Mouse (Mus musculus) CH12.LX (cell line): ENCODE data around the gene Gprin3.

Source experiments
- CHD1 ChIP-seq: IDR thresholded peaks from 2 replicates; pipeline ENCODE4 v1.6.1; 2012; ENCODE audit warnings: low read depth, low read length, improper control_type of control experiment, inconsistent platforms
- CTCF ChIP-seq, 2 experiments: IDR thresholded peaks in 1 of 2; conservative IDR thresholded peaks in 1 of 2; 2 replicates each; pipeline ENCODE4 v1.5.1; 2011 to 2012; ENCODE audit warnings: low read depth in 2 of 2, low read length in 2 of 2, improper control_type of control experiment in 1 of 2, inconsistent platforms in 1 of 2, mild to moderate bottlenecking in 1 of 2, moderate library complexity in 1 of 2
- EP300 ChIP-seq: IDR thresholded peaks from 2 replicates; pipeline ENCODE4 v1.6.1; 2011; ENCODE audit warnings: low read length, improper control_type of control experiment
- GABPA ChIP-seq: IDR thresholded peaks from 2 replicates; pipeline ENCODE4 v1.6.1; 2012; ENCODE audit warnings: low read depth, low read length, improper control_type of control experiment, inconsistent platforms; ENCODE audit not compliant: insufficient replicate concordance
- HCFC1 ChIP-seq: IDR thresholded peaks from 2 replicates; pipeline ENCODE4 v1.6.1; 2012; ENCODE audit warnings: low read depth, mild to moderate bottlenecking, inconsistent platforms, low read length, improper control_type of control experiment
- KAT2A ChIP-seq: IDR thresholded peaks from 2 replicates; pipeline ENCODE4 v1.6.1; 2012; ENCODE audit warnings: low read length, improper control_type of control experiment, inconsistent platforms; ENCODE audit not compliant: insufficient replicate concordance
- MAFK ChIP-seq: IDR thresholded peaks from 2 replicates; pipeline ENCODE4 v1.6.1; 2011; ENCODE audit warnings: low read length, improper control_type of control experiment; ENCODE audit not compliant: insufficient replicate concordance
- MAX ChIP-seq: IDR thresholded peaks from 2 replicates; pipeline ENCODE4 v1.6.1; 2011; ENCODE audit warnings: low read length, improper control_type of control experiment
- MYC ChIP-seq: IDR thresholded peaks from 2 replicates; pipeline ENCODE4 v1.6.1; 2011; ENCODE audit warnings: low read depth, mild to moderate bottlenecking, improper control_type of control experiment, low read length
- POLR2A ChIP-seq: IDR thresholded peaks from 2 replicates; pipeline ENCODE4 v1.6.1; 2011; ENCODE audit warnings: low read depth, mild to moderate bottlenecking, improper control_type of control experiment, low read length
- TBP ChIP-seq: conservative IDR thresholded peaks from 2 replicates; pipeline ENCODE4 v1.6.1; 2011; ENCODE audit warnings: low read depth, low read length, improper control_type of control experiment

DNA sequence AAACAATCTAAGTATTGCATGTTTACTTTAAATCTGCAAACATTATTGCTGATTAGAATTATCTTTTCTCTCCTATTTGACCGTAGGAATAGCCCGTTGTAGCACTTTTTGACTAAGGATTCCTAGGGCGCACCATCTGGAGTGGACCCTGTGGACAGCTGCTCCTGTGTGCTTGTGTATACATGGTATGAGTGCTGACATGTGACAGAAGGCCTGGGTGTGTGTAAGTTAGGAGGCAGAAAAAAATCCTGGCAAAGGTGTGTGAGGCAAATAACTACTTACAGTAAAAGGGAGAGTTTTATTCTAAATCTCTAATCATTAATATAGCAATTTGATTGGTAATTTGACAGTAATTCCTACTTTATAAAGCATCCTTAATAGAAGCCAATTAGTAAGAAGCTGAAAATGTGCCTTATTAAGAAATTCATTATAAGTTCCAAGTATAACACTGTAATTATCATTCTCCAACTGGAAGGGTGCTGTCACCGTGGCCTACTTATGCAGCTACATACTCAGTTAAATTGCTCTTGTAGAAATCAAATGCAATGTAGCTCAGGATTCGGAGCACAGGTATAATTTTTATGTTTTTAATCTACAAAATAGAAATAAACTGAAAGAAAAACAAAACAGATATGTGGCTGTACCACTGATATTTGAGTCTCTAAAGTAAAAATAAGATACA is 74.8 kb downstream of the Gprin3 start:
- no peak for TF ChIP-seq HCFC1
- no peak for TF ChIP-seq CTCF (conservative IDR thresholded peaks at IDR 0.05 in 1 of 2, IDR thresholded peaks at IDR 0.05 in 1 of 2; ENCODE audit: low read depth in 2 of 2, low read length in 2 of 2)
- no peak for TF ChIP-seq CHD1
- TF ChIP-seq EP300 = no peak
- TF ChIP-seq POLR2A = no peak
- no peak for TF ChIP-seq GABPA
- TF ChIP-seq TBP = no peak
- TF ChIP-seq MYC = no peak
- no peak for TF ChIP-seq MAFK
- TF ChIP-seq MAX = no peak
- no peak for TF ChIP-seq KAT2A
